Mouse (Mus musculus): ENCODE measurements around the gene Lepr. TPM values are rescaled to one million over a fixed set of nuclear protein-coding genes. Genes with fewer than 3 reads are reported as not detected.

The Lepr gene
- 1 to 10 TPM in 1 of 2 experiments, under 1 TPM in 1; 0.14 to 1.0 TPM for polyA plus RNA-seq (2017; shearing (Covaris generic))

GRCm38 (mm10) chr4:101717367-101718121 lies at the start of gene Lepr:
Gene Lepr, plus strand, starts transcription at chr4:101717404.

DNA sequence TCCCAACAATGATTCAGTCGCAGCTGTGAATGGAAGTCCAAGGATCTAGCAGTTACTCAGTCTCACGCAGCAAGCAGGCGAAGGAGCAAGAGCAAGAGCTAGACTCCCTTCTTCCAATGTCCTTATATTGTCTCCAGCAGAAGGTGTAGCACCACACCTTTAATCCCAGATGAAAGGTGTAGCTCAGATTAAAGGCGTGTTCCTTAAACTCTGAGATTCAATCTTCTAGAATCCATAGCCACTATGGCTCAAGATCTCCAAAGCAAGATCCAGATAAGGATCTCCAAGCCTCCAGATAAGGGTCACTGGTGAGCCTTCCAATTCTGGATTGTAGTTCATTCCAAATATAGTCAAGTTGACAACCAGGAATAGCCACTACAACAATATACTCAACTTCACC lies 126.7 kb downstream of the Lepr start, which contains the start of gene B020004J07Rik:
Gene B020004J07Rik (minus strand): TSS at position 101 of the 400 bp plus-strand sequence.

Other genes starting within 250 kb of the Lepr start
- under 1 TPM; 0.19 to 0.29 TPM for gene Dnajc6, start 220.8 kb upstream of the Lepr start, polyA plus RNA-seq (2017; shearing (Covaris generic))
- gene Leprot, start 69.7 kb upstream of the Lepr start, polyA plus RNA-seq (2017; shearing (Covaris generic)): 100 to 1,000 TPM in 1 of 2 experiments, 10 to 100 TPM in 1; 84.8 to 110 TPM
- not detected for gene B020004J07Rik, start 126.6 kb downstream of the Lepr start, polyA plus RNA-seq (2017; shearing (Covaris generic))
- not detected for gene C130073F10Rik, start 176.4 kb downstream of the Lepr start, polyA plus RNA-seq (2017; shearing (Covaris generic))
- gene Gm12800, start 191.7 kb downstream of the Lepr start, polyA plus RNA-seq (2017; shearing (Covaris generic)): under 1 TPM in 1 of 2 experiments, not detected in 1; 0.23 TPM
- gene Gm12794, start 223.0 kb downstream of the Lepr start, polyA plus RNA-seq (2017; shearing (Covaris generic)): not detected